Mouse (Mus musculus): ENCODE measurements around the gene Trim34a.

GRCm38 (mm10) chr7:104231203-104231602 lies 13.1 kb upstream of the Trim34a start:
- TF ChIP-seq CTCF (IDR thresholded peaks at IDR 0.05; ENCODE audit: low read depth, low read length), result peak; percentile 51
- TF ChIP-seq GATA1 (IDR thresholded peaks at IDR 0.05; ENCODE audit: borderline replicate concordance, low read length), result no peak
- no peak for TF ChIP-seq TAL1 (conservative IDR thresholded peaks at IDR 0.05; ENCODE audit: low read depth, low read length)

Measured in G1E (cell line).